Mouse (Mus musculus) forebrain, postnatal 0 days (tissue): ENCODE measurements around the gene Usp11. TPM values are rescaled to one million over a fixed set of nuclear protein-coding genes. Genes with fewer than 3 reads are reported as not detected.
"Not testable (repeated sequence)": the region's sequence is repeated elsewhere in the genome, so short reads cannot be mapped to it uniquely, and the experiment has no call there.

Experiments
- ATAC-seq: fragments of 200-750 bp; cut with Nextera tagmentation; 2 replicates; pipeline ENCODE4 v1.8.0; 2017; ENCODE audit warnings: mild to moderate bottlenecking, moderate library complexity
- DNase-seq: peaks from one replicate; pipeline ENCODE4 v3.0.0-alpha.2; 2015
- H3K27ac ChIP-seq: fragments of 300-500 bp; sonication (generic); 2 replicates; pipeline ENCODE4 v1.5.1; 2014; ENCODE audit warnings: low read depth, mild to moderate bottlenecking, antibody characterized with exemption, low read length, moderate library complexity, mixed read lengths
- H3K27me3 ChIP-seq: fragments of 300-500 bp; sonication (generic); 2 replicates; pipeline ENCODE4 v1.6.1; 2014; ENCODE audit warnings: mild to moderate bottlenecking, low read length, mixed read lengths; ENCODE audit not compliant: insufficient read depth
- H3K36me3 ChIP-seq: fragments of 300-500 bp; sonication (generic); 2 replicates; pipeline ENCODE4 v1.6.1; 2014; ENCODE audit warnings: mild to moderate bottlenecking, moderate library complexity; ENCODE audit not compliant: insufficient read depth
- H3K4me1 ChIP-seq: fragments of 300-500 bp; sonication (generic); 2 replicates; pipeline ENCODE4 v1.6.1; 2014; ENCODE audit warnings: antibody characterized with exemption; ENCODE audit not compliant: insufficient read depth
- H3K4me2 ChIP-seq: fragments of 300-500 bp; sonication (generic); 2 replicates; pipeline ENCODE4 v1.6.1; 2014; ENCODE audit warnings: low read depth, mild to moderate bottlenecking, moderate library complexity
- H3K4me3 ChIP-seq: fragments of 300-500 bp; sonication (generic); 2 replicates; pipeline ENCODE4 v1.5.1; 2014; ENCODE audit warnings: low read depth, low read length, mixed read lengths
- H3K9ac ChIP-seq: fragments of 300-500 bp; sonication (generic); 2 replicates; pipeline ENCODE4 v1.6.1; 2014; ENCODE audit warnings: mild to moderate bottlenecking
- H3K9me3 ChIP-seq: fragments of 300-500 bp; sonication (generic); 2 replicates; pipeline ENCODE4 v1.6.1; 2016; ENCODE audit warnings: low read length
- CTCF ChIP-seq: sonication (generic); IDR thresholded peaks from 2 replicates; pipeline ENCODE4 v1.5.1; 2016; ENCODE audit warnings: antibody characterized with exemption, control low read depth, low read depth
- WGBS: fragments of 180-500 bp; shearing (Covaris S2); extraction: QIAGEN DNeasy Blood & Tissue Kit; methylation state at CpG from one replicate; pipeline ENCODE4 v1.1.7; 2014; 5-methylcytosine and 5-hydroxymethylcytosine counted together
- polyA plus RNA-seq: library from polyadenylated mRNA; unstranded; fragments of >200 nt; fragmentation: Nextera tagmentation; extraction: Ambion mirVana; gene quantifications from 2 replicates; pipeline ENCODE4 v1.2.1, GENCODE M21; 2015
- total RNA-seq: library from RNA; depleted of rRNA; stranded (reverse); fragments of >200 nt; gene quantifications from 2 replicates; pipeline ENCODE4 v1.2.3, GENCODE M21; 2014; rRNA removed

The Usp11 gene
- total and polyA plus RNA-seq, 2 experiments from 2014 or later, result 63.8 to 101 TPM

DNA sequence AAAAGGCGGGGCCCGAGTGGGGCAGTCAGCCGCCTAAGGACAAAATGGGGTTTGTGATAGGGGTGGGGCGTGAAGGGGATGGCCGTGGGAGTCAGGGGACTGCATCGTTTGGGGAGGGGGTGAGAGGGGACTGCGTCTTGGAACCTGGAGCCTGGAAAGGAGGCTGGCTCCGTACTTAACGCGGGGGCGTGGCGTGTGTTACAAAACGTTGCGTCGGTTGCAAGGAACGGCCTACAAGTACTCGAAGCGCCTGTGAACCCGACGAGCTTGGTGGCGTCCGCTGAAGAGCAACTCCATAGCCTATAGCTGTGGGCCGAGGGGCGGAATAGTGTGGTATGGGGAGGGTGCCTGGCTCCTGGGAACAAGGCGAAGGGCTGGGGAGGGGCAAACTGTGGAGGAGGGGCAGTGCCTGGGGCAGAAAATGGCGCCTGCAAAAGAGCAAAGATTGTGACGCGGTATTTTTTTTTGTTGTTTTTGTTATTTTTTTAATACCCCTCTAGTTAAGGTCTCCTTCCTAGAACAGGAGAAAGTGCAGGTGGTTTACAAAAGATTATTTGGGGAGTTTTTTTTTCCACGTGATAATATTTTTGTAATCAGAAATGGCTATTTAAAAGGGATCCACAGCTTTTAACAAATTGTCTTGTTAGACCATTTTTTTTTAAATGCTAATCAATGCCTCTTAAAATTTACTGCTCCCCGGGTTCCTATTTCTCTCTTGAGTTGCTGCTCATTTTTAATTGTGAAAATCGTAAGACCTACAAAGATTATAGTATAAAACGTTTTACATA is 783 bp downstream of the Usp11 start:
- TF ChIP-seq CTCF, result no peak
- Histone ChIP-seq H3K9ac (peak overlapping the region; percentile 77), H3K4me1 (no peaks in the 10 kb centered on the region), H3K4me2 (peak overlapping the region; percentile 39), H3K27me3 (no peaks in the 10 kb centered on the region), H3K4me3 (peak overlapping the region; percentile 57), H3K9me3 (no peaks in the 10 kb centered on the region), H3K27ac (peak overlapping the region; percentile 94), H3K36me3 (no peaks in the 10 kb centered on the region)
- 25% methylated on average over 28 of the region's 32 CpGs for WGBS
- peak; percentile 86 for DNase-seq
- peak; percentile 91 for ATAC-seq

DNA sequence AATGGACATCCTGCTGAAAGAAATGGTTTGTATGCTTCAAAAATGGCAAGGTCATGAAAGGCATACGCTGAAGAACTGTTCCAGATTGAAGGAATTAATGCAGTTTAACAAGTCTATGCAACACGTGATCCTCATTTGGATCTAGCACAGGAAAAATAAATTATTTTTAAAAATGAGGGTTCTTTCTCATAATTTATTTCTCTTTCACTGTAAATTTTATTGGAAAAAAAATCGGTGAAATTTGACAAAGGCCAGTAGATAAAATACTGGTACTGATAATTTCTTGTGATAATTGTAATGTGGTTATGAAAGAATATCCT is 1.3 kb downstream of the Usp11 start:
- DNase-seq (no peak), ATAC-seq (no peak)
- H3K4me2 ChIP-seq, result peak overlapping the region; percentile 39
- peak overlapping the region; percentile 57 for H3K4me3 ChIP-seq
- TF ChIP-seq CTCF, result no peak
- H3K4me1 ChIP-seq, result no peaks in the 10 kb centered on the region
- H3K9ac ChIP-seq, result peak overlapping the region; percentile 77
- 29% methylated on average over 3 of the region's 3 CpGs for WGBS
- no peaks in the 10 kb centered on the region for H3K9me3 ChIP-seq
- no peaks in the 10 kb centered on the region for H3K36me3 ChIP-seq
- H3K27ac ChIP-seq, result no peak overlapping the region; the same call in 1 of the 2 replicates
- H3K27me3 ChIP-seq, result no peaks in the 10 kb centered on the region

DNA sequence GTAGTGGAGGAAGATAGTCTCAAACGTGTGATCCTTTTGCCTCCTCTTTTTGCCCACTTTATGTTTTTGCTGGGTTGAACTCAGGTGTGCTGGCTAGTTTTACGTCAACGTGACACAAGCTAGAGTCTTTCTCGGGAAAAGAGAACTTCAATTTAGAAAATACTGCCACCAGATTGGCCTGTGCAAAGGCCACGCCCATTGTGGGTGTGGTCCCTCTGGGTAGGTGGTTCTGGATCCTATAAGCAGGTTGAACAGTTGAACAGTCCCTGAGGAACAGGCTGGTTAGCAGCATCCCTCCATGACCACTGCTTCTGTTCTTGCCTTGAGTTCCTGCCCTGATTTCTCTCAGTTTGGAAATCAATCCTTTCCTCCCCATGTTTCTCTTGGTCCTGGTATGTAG is 25.0 kb downstream of the Usp11 start:
- Histone ChIP-seq H3K4me2 (no peak overlapping the region), H3K36me3 (no peaks in the 10 kb centered on the region), H3K9ac (no peak overlapping the region), H3K4me1 (no peaks in the 10 kb centered on the region), H3K9me3 (no peaks in the 10 kb centered on the region), H3K4me3 (no peak overlapping the region), H3K27me3 (no peaks in the 10 kb centered on the region), H3K27ac (no peak overlapping the region)
- DNase-seq (no peak), ATAC-seq (no peak)
- TF ChIP-seq CTCF, result no peak
- 80% methylated on average over 5 of the region's 5 CpGs for WGBS

DNA sequence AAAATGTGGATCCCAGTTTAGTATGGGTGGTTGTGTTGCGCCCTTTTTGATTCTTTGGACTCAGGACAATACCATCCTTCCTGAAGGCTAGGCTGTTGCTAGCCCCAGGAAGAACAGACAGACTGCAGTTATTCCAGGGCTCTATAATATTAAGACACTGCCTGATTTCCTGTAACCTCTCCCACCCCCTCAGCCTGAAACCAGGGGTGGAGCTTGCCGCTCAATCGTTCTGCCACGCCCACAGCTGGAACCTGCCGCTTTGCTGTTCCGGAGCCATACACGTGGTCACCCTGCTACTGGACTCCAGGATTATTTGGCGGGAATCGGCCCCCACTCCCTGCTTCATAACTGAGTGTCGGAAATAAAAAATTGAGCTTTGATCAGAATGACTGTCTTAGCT is 26.3 kb downstream of the Usp11 start:
- ATAC-seq, H3K9me3 ChIP-seq, H3K9ac ChIP-seq, H3K4me2 ChIP-seq, DNase-seq, H3K4me1 ChIP-seq, H3K4me3 ChIP-seq, H3K27ac ChIP-seq, H3K36me3 ChIP-seq, H3K27me3 ChIP-seq: not testable (repeated sequence)
- 64% methylated on average over 10 of the region's 10 CpGs for WGBS

DNA sequence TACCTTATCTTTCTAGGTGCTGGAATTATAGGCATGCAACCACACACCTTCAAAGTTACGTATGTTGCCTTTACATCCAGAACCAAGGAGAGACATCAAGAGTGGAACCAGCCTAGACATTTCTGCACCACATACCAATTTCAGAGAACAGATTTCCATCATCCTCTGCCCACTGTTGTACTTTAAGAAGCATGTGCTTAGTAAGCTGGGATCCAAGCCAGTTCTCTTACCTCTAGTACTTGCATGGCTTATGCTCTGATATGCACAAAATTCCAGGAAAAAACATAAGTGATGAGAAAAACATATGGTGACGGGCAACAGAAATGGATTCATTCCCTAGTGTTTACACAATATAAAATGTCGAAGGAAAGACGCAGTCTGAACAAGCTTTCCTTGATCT is 32.8 kb downstream of the Usp11 start:
- no peak for ATAC-seq
- DNase-seq, result peak; percentile 3

DNA sequence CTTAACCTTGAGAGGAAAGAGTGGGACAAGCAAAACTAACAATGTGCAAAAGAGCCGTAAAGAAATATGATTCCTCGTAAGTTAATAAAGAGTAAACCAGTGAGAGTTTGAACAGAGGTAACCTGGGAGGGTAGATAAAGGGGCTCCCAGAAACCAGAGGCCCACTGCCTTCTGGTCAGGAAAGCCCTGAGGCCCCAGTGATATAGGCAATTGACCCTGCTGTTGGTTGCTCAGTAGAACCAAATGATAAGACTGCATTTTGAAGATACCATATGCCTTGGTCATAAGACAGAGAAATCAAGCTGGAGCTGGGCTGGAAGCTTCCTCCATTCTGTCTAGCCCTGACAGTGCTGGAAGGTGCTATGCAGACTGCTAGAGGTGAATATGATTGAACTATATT is 45.1 kb downstream of the Usp11 start:
- 89% methylated on average over 2 of the region's 2 CpGs for WGBS
- no peak for DNase-seq
- TF ChIP-seq CTCF, result no peak
- Histone ChIP-seq H3K9me3 (no peaks in the 10 kb centered on the region), H3K36me3 (no peaks in the 10 kb centered on the region), H3K9ac (no peak overlapping the region), H3K27me3 (no peaks in the 10 kb centered on the region), H3K4me1 (no peaks in the 10 kb centered on the region), H3K4me2 (no peak overlapping the region), H3K4me3 (no peak overlapping the region), H3K27ac (no peak overlapping the region)
- no peak for ATAC-seq

More for the DNA sequence above, 32.8 kb downstream of the Usp11 start:
- no peak overlapping the region for H3K4me3 ChIP-seq
- no peak overlapping the region for H3K4me2 ChIP-seq
- H3K36me3 ChIP-seq, result no peaks in the 10 kb centered on the region
- WGBS, result 82% methylated on average over 4 of the region's 4 CpGs
- no peak overlapping the region for H3K9ac ChIP-seq
- H3K27me3 ChIP-seq, result no peaks in the 10 kb centered on the region
- no peak for TF ChIP-seq CTCF
- H3K9me3 ChIP-seq, result no peaks in the 10 kb centered on the region
- H3K27ac ChIP-seq, result no peak overlapping the region
- no peaks in the 10 kb centered on the region for H3K4me1 ChIP-seq

DNA sequence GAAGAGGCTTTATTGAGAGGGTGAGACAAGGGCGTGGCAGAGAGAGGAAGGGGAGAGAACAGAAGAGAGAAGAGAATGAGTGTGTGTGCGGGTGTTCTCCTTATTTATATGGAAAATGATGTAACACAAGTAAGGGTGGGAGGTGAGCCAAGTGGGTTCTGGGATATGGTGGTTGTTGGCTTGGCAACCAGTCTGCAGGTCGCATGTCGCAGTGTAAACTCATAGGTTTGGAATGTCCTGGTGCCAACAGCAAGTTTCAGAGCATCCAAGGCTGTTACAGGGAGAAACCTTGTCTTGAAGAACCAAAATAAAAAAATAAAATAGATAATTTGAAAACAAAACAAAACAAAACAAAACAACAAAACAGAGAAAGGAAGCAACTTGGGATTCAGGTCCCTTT is 57.5 kb downstream of the Usp11 start:
- H3K9me3 ChIP-seq, result no peaks in the 10 kb centered on the region
- H3K4me1 ChIP-seq, result no peaks in the 10 kb centered on the region
- DNase-seq (no peak), ATAC-seq (no peak)
- H3K4me2 ChIP-seq, result no peak overlapping the region
- no peaks in the 10 kb centered on the region for H3K27me3 ChIP-seq
- no peaks in the 10 kb centered on the region for H3K36me3 ChIP-seq
- WGBS, result 69% methylated on average over 4 of the region's 4 CpGs
- no peak overlapping the region for H3K4me3 ChIP-seq
- no peak overlapping the region for H3K9ac ChIP-seq
- TF ChIP-seq CTCF, result no peak
- no peak overlapping the region for H3K27ac ChIP-seq

Other genes with a start within 250 kb of the Usp11 start
- 0.10 and 0.69 TPM in 2 replicates for gene Rgn, start 154.1 kb upstream of the Usp11 start, total RNA-seq
- 0.68 and 0.74 TPM in 2 replicates for gene Rgn, start 154.1 kb upstream of the Usp11 start, polyA plus RNA-seq
- 48.9 and 53.9 TPM in 2 replicates for gene Rbm10, start 86.4 kb upstream of the Usp11 start, total RNA-seq
- gene Rbm10, start 86.4 kb upstream of the Usp11 start, polyA plus RNA-seq, result 30.6 and 32.3 TPM in 2 replicates
- gene Ndufb11, start 86.3 kb upstream of the Usp11 start, total RNA-seq, result 104 and 146 TPM in 2 replicates
- 263 and 328 TPM in 2 replicates for gene Ndufb11, start 86.3 kb upstream of the Usp11 start, polyA plus RNA-seq
- 489 and 559 TPM in 2 replicates for gene Uba1, start 45.6 kb upstream of the Usp11 start, total RNA-seq
- gene Uba1, start 45.6 kb upstream of the Usp11 start, polyA plus RNA-seq, result 278 and 300 TPM in 2 replicates
- 160 and 194 TPM in 2 replicates for gene Cdk16, start 16.0 kb upstream of the Usp11 start, total RNA-seq
- 149 and 160 TPM in 2 replicates for gene Cdk16, start 16.0 kb upstream of the Usp11 start, polyA plus RNA-seq
- 243 and 245 TPM in 2 replicates for gene Araf, start 93.9 kb downstream of the Usp11 start, total RNA-seq
- 264 and 307 TPM in 2 replicates for gene Araf, start 93.9 kb downstream of the Usp11 start, polyA plus RNA-seq
- gene Timp1, start 166.3 kb downstream of the Usp11 start, total RNA-seq, result 3.0 and 3.6 TPM in 2 replicates
- 2.6 and 4.7 TPM in 2 replicates for gene Timp1, start 166.3 kb downstream of the Usp11 start, polyA plus RNA-seq
- 31.9 and 37.2 TPM in 2 replicates for gene Syn1, start 217.1 kb downstream of the Usp11 start, total RNA-seq
- 85.5 and 95.3 TPM in 2 replicates for gene Syn1, start 217.1 kb downstream of the Usp11 start, polyA plus RNA-seq
- gene Cfp, start 227.6 kb downstream of the Usp11 start, total RNA-seq, result 5.5 and 7.5 TPM in 2 replicates
- gene Cfp, start 227.6 kb downstream of the Usp11 start, polyA plus RNA-seq, result 2.7 and 2.9 TPM in 2 replicates
- gene Elk1, start 246.7 kb downstream of the Usp11 start, total RNA-seq, result 40.1 and 45.9 TPM in 2 replicates
- gene Elk1, start 246.7 kb downstream of the Usp11 start, polyA plus RNA-seq, result 25.9 and 27.1 TPM in 2 replicates